Mouse (Mus musculus) urinary bladder, adult 18-20 months (tissue): ENCODE data around the gene 9130204L05Rik.

Experiments
- DNase-seq, 2 experiments: peaks; one replicate each; pipeline ENCODE4 v3.0.0; 2022; ENCODE audit warnings: low spot score in 2 of 2, mixed read lengths in 2 of 2

The 9130204L05Rik gene

DNA sequence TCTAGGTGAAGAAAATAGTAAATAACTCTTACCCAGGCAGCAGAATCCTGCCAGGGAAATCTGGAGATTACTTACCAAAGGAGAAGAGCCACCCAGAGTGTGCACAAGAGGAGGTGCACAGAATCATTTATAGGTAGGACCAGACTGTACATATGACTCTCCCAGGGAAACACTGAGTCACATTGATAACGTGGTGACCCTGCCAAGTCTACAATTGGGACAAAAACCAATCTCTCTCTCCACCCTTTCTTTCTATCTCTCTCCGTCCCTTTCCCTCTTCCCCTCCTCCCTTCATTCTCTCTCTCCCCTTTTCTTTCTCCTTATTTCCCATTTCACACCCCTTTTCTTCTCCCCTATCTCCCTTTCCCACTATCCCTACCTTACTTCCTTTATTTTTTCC is at the start of gene 9130204L05Rik:
Gene 9130204L05Rik (minus strand): TSS at position 101 of the 400 bp plus-strand sequence.
- DNase-seq: no peak

DNA sequence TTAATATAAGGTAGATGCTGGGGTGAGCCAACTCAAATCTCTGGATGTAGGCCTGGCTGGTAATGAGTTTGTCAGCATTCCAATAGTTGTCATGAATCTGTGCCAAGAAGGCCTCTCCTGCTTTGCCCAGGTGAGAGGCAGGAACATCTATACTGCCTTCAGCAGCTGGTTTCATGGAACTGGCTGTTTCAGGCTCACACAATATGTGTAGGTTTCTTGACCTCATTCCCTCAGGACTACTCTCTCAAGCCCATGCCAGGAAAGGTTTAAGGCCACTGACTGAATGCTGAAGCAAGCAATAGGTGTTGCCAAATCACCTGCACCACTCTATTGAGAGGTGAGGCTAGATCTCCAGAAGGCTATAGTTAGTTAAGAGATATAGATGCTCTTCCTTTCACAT is 18.1 kb upstream of the 9130204L05Rik start:
- DNase-seq: no peak

DNA sequence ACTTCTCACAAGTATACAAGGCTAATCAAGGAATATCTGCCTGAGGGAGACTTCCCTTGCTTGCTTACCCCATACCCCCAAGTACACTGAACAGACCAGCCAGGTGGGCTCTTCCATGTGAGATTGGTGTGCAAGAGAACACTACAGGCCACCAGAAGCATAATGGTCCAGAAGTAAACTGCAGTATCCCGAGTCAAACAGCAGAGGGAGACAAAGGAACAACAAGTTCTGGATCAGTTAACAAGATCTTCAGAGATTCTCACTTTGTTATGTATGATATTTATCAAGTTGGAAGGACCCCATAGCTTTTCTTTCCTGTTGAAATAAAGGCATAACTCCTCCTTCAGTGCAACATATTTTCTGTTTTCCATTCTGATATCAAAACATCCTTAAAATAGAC is 31.4 kb downstream of the 9130204L05Rik start:
- no peak for DNase-seq

DNA sequence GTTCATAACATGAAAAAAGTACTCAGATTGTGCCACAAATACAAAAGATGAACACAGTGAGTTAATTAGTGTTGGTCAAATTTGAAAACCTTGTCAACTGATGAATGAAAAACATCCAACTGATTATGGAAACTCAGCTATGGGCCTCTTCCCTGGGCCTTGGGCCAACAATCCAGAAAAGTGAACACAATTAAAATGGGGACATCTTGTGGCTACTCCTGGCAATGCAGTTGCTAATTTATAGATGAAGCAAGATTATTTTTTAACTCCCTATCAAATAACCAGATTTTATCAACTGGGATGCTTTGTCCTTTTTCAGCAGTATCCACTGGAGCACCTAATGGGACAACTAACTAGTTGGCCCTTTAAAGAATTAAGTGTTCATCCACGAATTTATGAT is 37.9 kb downstream of the 9130204L05Rik start:
- DNase-seq: no peak
